Mouse (Mus musculus) embryonic fibroblast, embryonic 13.5 days (primary cell): ENCODE data around the gene Chpf2.

Experiments used
- CTCF ChIP-seq: IDR thresholded peaks from 2 replicates; pipeline ENCODE4 v1.5.1; 2011; ENCODE audit warnings: mild to moderate bottlenecking, control low read depth, low read length, moderate library complexity, borderline replicate concordance; ENCODE audit not compliant: insufficient read depth
- POLR2A ChIP-seq: IDR thresholded peaks from 2 replicates; pipeline ENCODE4 v1.6.1; 2011; ENCODE audit warnings: low read depth, mild to moderate bottlenecking, control low read depth, low read length, moderate library complexity

DNA sequence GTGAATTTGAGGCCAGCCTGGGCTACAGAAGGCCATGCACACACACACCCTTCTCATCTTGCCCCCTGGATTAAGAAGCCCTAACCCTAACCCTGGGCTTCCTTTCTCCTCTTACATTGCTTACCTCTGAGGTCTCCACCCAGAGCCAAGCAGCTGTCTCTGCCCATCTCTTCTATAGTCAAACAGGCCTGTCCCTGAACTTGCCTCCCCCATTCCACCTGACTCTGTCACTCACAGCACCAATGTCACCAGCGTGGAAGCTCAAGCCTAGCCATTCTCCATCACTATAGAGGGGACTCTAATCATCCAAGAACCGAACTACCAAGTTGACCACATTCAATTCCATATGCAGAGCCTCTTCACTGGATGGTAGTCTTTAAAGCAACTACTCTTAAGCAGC is 13.7 kb downstream of the Chpf2 start:
- no peak for TF ChIP-seq CTCF
- TF ChIP-seq POLR2A: no peak
